Mouse (Mus musculus): ENCODE data around the gene Dnase2b. TPM values are rescaled to one million over a fixed set of nuclear protein-coding genes. Genes with fewer than 3 reads are reported as not detected.

Gene Dnase2b
- total and polyA plus RNA-seq, 2 experiments from 2014 or later = not detected

DNA sequence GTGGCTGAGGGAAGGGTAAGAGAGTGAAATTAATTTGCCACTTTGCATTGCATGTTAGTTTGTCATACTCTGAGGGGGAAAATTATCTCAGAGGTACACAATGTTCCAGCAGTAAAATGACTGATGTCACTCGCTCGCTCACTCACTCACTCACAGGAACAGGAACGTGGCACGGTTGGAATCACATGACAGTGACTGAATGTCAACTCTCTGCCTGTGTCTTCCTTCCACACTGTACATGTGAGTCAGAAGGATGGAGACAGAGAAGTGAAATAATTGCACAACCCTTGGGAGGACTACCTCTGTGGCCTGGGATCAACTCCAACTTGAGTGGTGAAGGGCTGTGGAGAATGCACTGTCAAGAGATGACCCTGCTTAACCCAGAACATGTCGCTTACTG, 42.0 kb upstream of the Dnase2b start:
- Histone ChIP-seq H3K9ac (replicated peaks; ENCODE audit: low read depth, low read length) (no peak overlapping the region), H3K9me3 (replicated peaks; ENCODE audit: control insufficient read depth, low read length) (no peaks in the 10 kb centered on the region), H3K4me2 (ENCODE audit: low read depth, low read length) (no peak overlapping the region), H3K4me3 (ENCODE audit: low read depth, low read length) (no peak overlapping the region), H3K27ac (ENCODE audit: low read depth) (0 out of 2 replicates have a peak overlapping the region, but pooled peaks have one; percentile 25), H3K36me3 (replicated peaks; ENCODE audit: control insufficient read depth, insufficient read depth, low read length) (no peaks in the 10 kb centered on the region), H3K27me3 (ENCODE audit: control insufficient read depth, insufficient read depth, low read length) (no peaks in the 10 kb centered on the region), H3K4me1 (ENCODE audit: control insufficient read depth, insufficient read depth) (peaks cover 16% of the 10 kb centered on the region)
- ATAC-seq (ENCODE audit: insufficient read depth, low read depth) (peak; percentile 70), DNase-seq (ENCODE audit: low spot score) (peak; percentile 41)
- peak; percentile 95 for TF ChIP-seq EP300 (IDR thresholded peaks at IDR 0.05; ENCODE audit: low read depth)
- no peak for TF ChIP-seq CTCF (IDR thresholded peaks at IDR 0.05; ENCODE audit: low read depth)
- WGBS = 66% methylated on average over 5 of the region's 5 CpGs

DNA sequence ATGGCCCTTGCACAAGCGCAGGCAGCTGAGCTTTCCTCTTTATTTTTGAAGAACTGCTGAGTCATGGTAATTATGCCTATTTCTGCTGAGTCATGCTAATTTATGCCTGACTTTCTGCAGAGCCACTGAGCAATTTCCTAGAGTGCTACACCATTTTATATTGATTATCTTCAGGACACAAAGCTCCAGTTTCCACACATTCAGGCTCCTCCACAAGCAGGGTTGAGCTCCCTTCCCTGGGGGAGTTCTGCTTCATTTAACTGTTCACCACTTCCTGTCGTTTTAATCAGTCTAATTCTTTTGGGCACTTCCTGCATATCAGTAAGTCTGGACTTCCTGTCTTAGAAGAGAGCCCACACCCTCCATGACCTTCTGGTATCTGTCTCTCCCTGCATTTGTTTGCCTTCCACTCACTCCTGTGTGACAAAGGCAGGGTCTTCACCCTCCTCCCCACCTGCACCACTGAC, 39.7 kb upstream of the Dnase2b start:
- peak; percentile 51 for DNase-seq (ENCODE audit: low spot score)
- Histone ChIP-seq H3K36me3 (replicated peaks; ENCODE audit: control insufficient read depth, insufficient read depth, low read length) (no peaks in the 10 kb centered on the region), H3K9ac (replicated peaks; ENCODE audit: low read depth, low read length) (no peak overlapping the region), H3K4me1 (ENCODE audit: control insufficient read depth, insufficient read depth) (no peaks in the 10 kb centered on the region), H3K4me3 (ENCODE audit: low read depth, low read length) (no peak overlapping the region), H3K27ac (ENCODE audit: low read depth) (no peak overlapping the region), H3K27me3 (ENCODE audit: control insufficient read depth, insufficient read depth, low read length) (no peaks in the 10 kb centered on the region), H3K4me2 (ENCODE audit: low read depth, low read length) (no peak overlapping the region), H3K9me3 (replicated peaks; ENCODE audit: control insufficient read depth, low read length) (no peaks in the 10 kb centered on the region)
- ATAC-seq (ENCODE audit: insufficient read depth, low read depth) = no peak
- TF ChIP-seq EP300 (IDR thresholded peaks at IDR 0.05; ENCODE audit: low read depth) = no peak
- TF ChIP-seq CTCF (IDR thresholded peaks at IDR 0.05; ENCODE audit: low read depth) = no peak
- WGBS = 47% methylated on average over 2 of the region's 2 CpGs

DNA sequence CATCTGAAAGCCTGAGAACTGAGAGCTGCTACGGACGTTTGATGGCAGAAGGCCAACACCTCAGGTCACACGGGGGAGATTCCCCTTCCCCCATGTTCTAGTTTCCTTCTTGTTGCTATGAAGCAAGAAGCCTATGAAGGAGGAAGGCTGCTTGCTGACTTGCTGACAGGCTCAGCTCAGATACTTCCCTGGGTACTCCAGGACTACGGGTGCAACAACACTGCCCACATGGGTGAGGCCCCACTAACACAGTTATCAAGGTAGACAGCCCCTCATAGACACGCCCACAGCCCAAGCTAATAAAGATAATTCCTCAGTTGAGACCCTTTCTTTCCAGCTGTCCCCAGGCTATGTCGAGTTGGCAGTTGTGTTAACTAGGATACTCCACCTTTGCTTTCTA, 38.3 kb upstream of the Dnase2b start:
- TF ChIP-seq CTCF (IDR thresholded peaks at IDR 0.05; ENCODE audit: low read depth) (no peak), EP300 (IDR thresholded peaks at IDR 0.05; ENCODE audit: low read depth) (no peak)
- Histone ChIP-seq H3K4me1 (ENCODE audit: control insufficient read depth, insufficient read depth) (no peaks in the 10 kb centered on the region), H3K27ac (ENCODE audit: low read depth) (no peak overlapping the region), H3K9ac (replicated peaks; ENCODE audit: low read depth, low read length) (no peak overlapping the region), H3K9me3 (replicated peaks; ENCODE audit: control insufficient read depth, low read length) (no peaks in the 10 kb centered on the region), H3K4me2 (ENCODE audit: low read depth, low read length) (no peak overlapping the region), H3K4me3 (ENCODE audit: low read depth, low read length) (no peak overlapping the region), H3K27me3 (ENCODE audit: control insufficient read depth, insufficient read depth, low read length) (no peaks in the 10 kb centered on the region), H3K36me3 (replicated peaks; ENCODE audit: control insufficient read depth, insufficient read depth, low read length) (no peaks in the 10 kb centered on the region)
- ATAC-seq (ENCODE audit: insufficient read depth, low read depth) (no peak), DNase-seq (ENCODE audit: low spot score) (no peak)
- 19% methylated on average over 6 of the region's 6 CpGs for WGBS

DNA sequence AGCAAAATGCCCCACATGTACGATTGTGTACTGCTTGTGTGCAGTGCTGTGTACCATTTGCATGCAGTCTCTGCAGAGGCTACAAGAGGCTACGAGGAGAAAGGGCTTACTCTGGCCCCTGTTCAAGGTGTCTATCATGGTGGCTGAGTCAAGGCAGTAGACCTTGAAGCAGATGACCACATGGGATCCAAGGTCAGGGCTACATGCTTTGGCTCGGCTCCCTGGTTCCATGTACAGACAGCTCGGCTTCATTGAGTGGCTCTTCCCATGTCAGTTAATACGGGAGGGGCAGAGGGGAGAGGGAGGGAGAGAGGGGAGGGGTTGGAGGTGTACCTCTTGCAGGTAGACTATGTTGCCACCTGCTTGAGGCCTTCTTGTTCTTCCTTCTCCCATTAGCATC, 37.0 kb upstream of the Dnase2b start:
- ATAC-seq (ENCODE audit: insufficient read depth, low read depth) (no peak), DNase-seq (ENCODE audit: low spot score) (no peak)
- H3K27ac ChIP-seq (ENCODE audit: low read depth) = no peak overlapping the region
- H3K9ac ChIP-seq (replicated peaks; ENCODE audit: low read depth, low read length) = no peak overlapping the region
- H3K27me3 ChIP-seq (ENCODE audit: control insufficient read depth, insufficient read depth, low read length) = no peaks in the 10 kb centered on the region
- H3K4me3 ChIP-seq (ENCODE audit: low read depth, low read length) = no peak overlapping the region
- no peak overlapping the region for H3K4me2 ChIP-seq (ENCODE audit: low read depth, low read length)
- TF ChIP-seq EP300 (IDR thresholded peaks at IDR 0.05; ENCODE audit: low read depth) (no peak), CTCF (IDR thresholded peaks at IDR 0.05; ENCODE audit: low read depth) (no peak)
- H3K9me3 ChIP-seq (replicated peaks; ENCODE audit: control insufficient read depth, low read length) = no peaks in the 10 kb centered on the region
- H3K36me3 ChIP-seq (replicated peaks; ENCODE audit: control insufficient read depth, insufficient read depth, low read length) = no peaks in the 10 kb centered on the region
- H3K4me1 ChIP-seq (ENCODE audit: control insufficient read depth, insufficient read depth) = no peaks in the 10 kb centered on the region
- WGBS = 84% methylated on average over 5 of the region's 5 CpGs

DNA sequence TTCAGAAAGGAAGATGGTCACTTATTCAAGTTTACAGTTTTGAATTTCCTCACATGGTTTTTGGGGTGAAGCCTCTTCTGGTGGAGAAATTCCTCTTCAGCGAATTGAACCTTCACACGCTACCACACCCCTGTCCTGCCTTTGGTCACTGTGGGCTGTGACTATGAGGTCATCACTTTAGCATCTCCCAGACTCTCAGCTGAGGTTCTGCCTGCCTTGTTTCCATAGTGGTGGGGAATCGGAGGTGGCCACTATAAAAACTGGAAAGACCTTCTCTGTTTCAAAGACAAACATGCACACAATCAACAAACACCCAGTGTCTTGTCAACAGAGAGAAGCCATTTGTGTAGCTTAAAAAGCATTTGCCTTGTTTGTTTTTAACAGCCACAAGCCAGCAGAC, 35.8 kb upstream of the Dnase2b start, which contains the start of gene 4930503B20Rik:
Gene 4930503B20Rik (minus strand): TSS at position 101 of the 400 bp plus-strand sequence.
- DNase-seq (ENCODE audit: low spot score) = no peak
- Histone ChIP-seq H3K4me2 (ENCODE audit: low read depth, low read length) (no peak within 1 kb of the TSS), H3K9me3 (replicated peaks; ENCODE audit: control insufficient read depth, low read length) (no peaks in the 10 kb centered on the region), H3K36me3 (replicated peaks; ENCODE audit: control insufficient read depth, insufficient read depth, low read length) (no peaks in the 10 kb centered on the region), H3K4me1 (ENCODE audit: control insufficient read depth, insufficient read depth) (no peaks in the 10 kb centered on the region), H3K4me3 (ENCODE audit: low read depth, low read length) (no peak within 1 kb of the TSS), H3K27ac (ENCODE audit: low read depth) (no peak within 1 kb of the TSS), H3K27me3 (ENCODE audit: control insufficient read depth, insufficient read depth, low read length) (no peaks in the 10 kb centered on the region), H3K9ac (replicated peaks; ENCODE audit: low read depth, low read length) (no peak within 1 kb of the TSS)
- 60% methylated on average over 3 of the region's 3 CpGs for WGBS
- ATAC-seq (ENCODE audit: insufficient read depth, low read depth) = no peak
- TF ChIP-seq CTCF (IDR thresholded peaks at IDR 0.05; ENCODE audit: low read depth) = no peak
- TF ChIP-seq EP300 (IDR thresholded peaks at IDR 0.05; ENCODE audit: low read depth) = no peak

DNA sequence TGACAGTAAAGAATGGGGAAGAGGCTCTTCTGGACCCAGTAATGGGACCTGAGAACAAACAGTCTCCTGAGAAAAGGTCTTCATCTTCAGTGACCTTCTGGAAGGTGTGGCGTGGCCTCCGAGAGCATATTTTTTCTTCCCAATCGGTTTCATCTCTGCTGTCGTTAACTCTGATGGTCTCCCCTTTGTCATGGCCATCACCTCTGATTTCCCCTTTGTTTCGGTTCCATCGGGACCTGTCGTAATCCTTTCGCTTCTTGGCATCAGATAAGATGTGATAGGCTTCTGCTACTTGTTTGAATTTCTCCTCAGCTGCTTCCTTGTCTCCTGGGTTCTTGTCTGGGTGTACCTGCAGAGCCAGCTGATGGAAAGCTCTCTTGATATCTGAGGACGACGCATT, 35.3 kb upstream of the Dnase2b start:
- WGBS = 88% methylated on average over 10 of the region's 10 CpGs
- ATAC-seq (ENCODE audit: insufficient read depth, low read depth) (no peak), DNase-seq (ENCODE audit: low spot score) (no peak)
- H3K4me3 ChIP-seq (ENCODE audit: low read depth, low read length) = no peak overlapping the region
- TF ChIP-seq CTCF (IDR thresholded peaks at IDR 0.05; ENCODE audit: low read depth) (no peak), EP300 (IDR thresholded peaks at IDR 0.05; ENCODE audit: low read depth) (no peak)
- no peaks in the 10 kb centered on the region for H3K36me3 ChIP-seq (replicated peaks; ENCODE audit: control insufficient read depth, insufficient read depth, low read length)
- H3K27me3 ChIP-seq (ENCODE audit: control insufficient read depth, insufficient read depth, low read length) = no peaks in the 10 kb centered on the region
- H3K4me2 ChIP-seq (ENCODE audit: low read depth, low read length) = no peak overlapping the region
- H3K9me3 ChIP-seq (replicated peaks; ENCODE audit: control insufficient read depth, low read length) = no peaks in the 10 kb centered on the region
- H3K27ac ChIP-seq (ENCODE audit: low read depth) = no peak overlapping the region
- H3K4me1 ChIP-seq (ENCODE audit: control insufficient read depth, insufficient read depth) = no peaks in the 10 kb centered on the region
- no peak overlapping the region for H3K9ac ChIP-seq (replicated peaks; ENCODE audit: low read depth, low read length)

Measured in heart, postnatal 0 days (tissue).